Comparison of ENCODE assay signal across 17 mouse cellular contexts in the genomic region with DNA sequence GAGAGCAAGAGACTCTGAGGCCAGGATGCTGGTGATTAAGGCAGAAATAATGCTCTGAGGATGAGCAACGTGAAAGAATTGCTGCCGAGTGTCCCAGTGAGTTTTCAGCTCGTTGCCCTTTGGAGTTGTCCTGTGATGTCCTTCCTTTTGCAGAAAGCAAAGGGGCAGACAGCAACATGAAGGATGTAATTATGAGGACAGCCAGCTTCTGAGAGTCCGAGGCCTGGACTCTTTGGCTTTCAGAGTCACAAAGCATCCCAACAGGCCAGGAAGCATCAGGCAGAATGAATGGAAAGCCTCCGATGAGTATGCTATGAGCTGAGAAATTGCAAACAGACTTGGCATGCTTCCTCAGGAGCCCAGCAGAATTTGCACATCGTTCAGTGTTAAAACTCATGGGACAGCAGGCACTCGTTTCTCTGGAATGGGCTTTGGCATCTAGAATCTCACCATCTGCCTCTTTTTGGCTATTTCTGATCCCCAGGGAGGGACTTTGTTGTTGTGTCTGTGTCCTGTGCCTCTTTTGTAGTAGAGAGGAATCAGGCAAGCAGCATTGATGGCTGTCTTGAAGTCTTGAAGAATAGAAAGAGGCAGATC.
A peak's percentile ranks its signal among the peaks of the same experiment; 100 is the strongest.
DNase-seq lines count a peak whose midpoint lies in the region; ATAC-seq and TF ChIP-seq lines count a peak whose summit lies in the region.
"Had no signal": no experiment of that assay in that cellular context is flagged by ENCODE, and none has a peak within 500 bp of the region (broad histone marks: within the 10 kb centered on the region; RNA-seq: fewer than 3 reads in every experiment).

No protein-coding gene starts in this region.

- H3K36me3 ChIP-seq in embryonic facial prominence, embryonic 14.5 days (ENCODE audit: control insufficient read depth, insufficient read depth, low read length) = no peaks in the 10 kb centered on the region
- H3K36me3 ChIP-seq in embryonic facial prominence, embryonic 10.5 days (replicated peaks) = no peaks in the 10 kb centered on the region
- no peaks in the 10 kb centered on the region for H3K36me3 ChIP-seq in hindbrain, postnatal 0 days (ENCODE audit: insufficient read depth, low read length)
- no peaks in the 10 kb centered on the region for H3K36me3 ChIP-seq in hindbrain, embryonic 11.5 days (ENCODE audit: control insufficient read depth, insufficient read depth, low read length)
- H3K36me3 ChIP-seq: neural tube, embryonic 15.5 days had no signal

- no peak overlapping the region for H3K4me2 ChIP-seq in embryonic facial prominence, embryonic 14.5 days (ENCODE audit: low read depth, low read length)
- no peak overlapping the region for H3K4me2 ChIP-seq in hindbrain, postnatal 0 days (ENCODE audit: low read depth, low read length)
- H3K4me2 ChIP-seq in hindbrain, embryonic 11.5 days (replicated peaks; ENCODE audit: low read depth, low read length) = no peak overlapping the region
- H3K4me2 ChIP-seq: lung, embryonic 14.5 days; neural tube, embryonic 15.5 days had no signal

- peak; percentile 26 for DNase-seq in embryonic facial prominence, embryonic 14.5 days (ENCODE audit: low spot score)
- no peak for DNase-seq in embryonic facial prominence, embryonic 10.5 days (ENCODE audit: low spot score)
- peak; percentile 77 for DNase-seq in hindbrain, postnatal 0 days (ENCODE audit: low spot score)
- no peak for DNase-seq in hindbrain, embryonic 11.5 days (ENCODE audit: low spot score)
- DNase-seq in Muller cell, postnatal 12 days (ENCODE audit: inconsistent ontology term) = peak; percentile 72
- DNase-seq in gastrocnemius, postnatal 10 days = peak; percentile 11
- DNase-seq in kidney, postnatal 10 days = no peak
- no peak for DNase-seq in thymus, postnatal 25 days
- DNase-seq: adrenal gland, postnatal 25 days; B cell, adult 2 months; cerebellum, adult 18-20 months; kidney, postnatal 25 days; lung, embryonic 14.5 days; retina, postnatal 1 day; thymus, adult 2 months had no signal

- no peak for ATAC-seq in embryonic facial prominence, embryonic 14.5 days (ENCODE audit: low read depth)
- ATAC-seq in hindbrain, postnatal 0 days = peak; percentile 61
- no peak for ATAC-seq in hindbrain, embryonic 11.5 days (ENCODE audit: low FRiP score)
- ATAC-seq: intestine, postnatal 0 days had no signal

- no peaks in the 10 kb centered on the region; the same call in 1 of the 2 replicates for H3K4me1 ChIP-seq in embryonic facial prominence, embryonic 14.5 days (ENCODE audit: control insufficient read depth, insufficient read depth, low read length)
- H3K4me1 ChIP-seq in embryonic facial prominence, embryonic 10.5 days = no peaks in the 10 kb centered on the region
- H3K4me1 ChIP-seq in hindbrain, postnatal 0 days (ENCODE audit: insufficient read depth, low read length) = no peaks in the 10 kb centered on the region
- no peaks in the 10 kb centered on the region for H3K4me1 ChIP-seq in hindbrain, embryonic 11.5 days (replicated peaks; ENCODE audit: control insufficient read depth, insufficient read depth, low read length)
- H3K4me1 ChIP-seq: neural tube, embryonic 15.5 days had no signal

- H3K4me3 ChIP-seq in embryonic facial prominence, embryonic 14.5 days (ENCODE audit: low read depth, low read length) = no peak overlapping the region
- no peak overlapping the region for H3K4me3 ChIP-seq in embryonic facial prominence, embryonic 10.5 days
- no peak overlapping the region for H3K4me3 ChIP-seq in hindbrain, postnatal 0 days (ENCODE audit: low read length)
- H3K4me3 ChIP-seq in hindbrain, embryonic 11.5 days (ENCODE audit: low read depth, low read length) = no peak overlapping the region
- H3K4me3 ChIP-seq: neural tube, embryonic 15.5 days had no signal

- H3K27ac ChIP-seq in embryonic facial prominence, embryonic 14.5 days (replicated peaks; ENCODE audit: low read depth, low read length) = no peak overlapping the region
- H3K27ac ChIP-seq in embryonic facial prominence, embryonic 10.5 days (replicated peaks) = no peak overlapping the region
- 0 out of 2 replicates have a peak overlapping the region, but pooled peaks have one; percentile 11 for H3K27ac ChIP-seq in hindbrain, postnatal 0 days
- H3K27ac ChIP-seq in hindbrain, embryonic 11.5 days (ENCODE audit: low read depth, low read length) = no peak overlapping the region
- H3K27ac ChIP-seq: neural tube, embryonic 15.5 days had no signal

- no peak overlapping the region for H3K9ac ChIP-seq in embryonic facial prominence, embryonic 14.5 days (ENCODE audit: low read depth, low read length)
- no peak overlapping the region for H3K9ac ChIP-seq in hindbrain, postnatal 0 days (replicated peaks; ENCODE audit: low read length)
- no peak overlapping the region for H3K9ac ChIP-seq in hindbrain, embryonic 11.5 days (ENCODE audit: low read depth, low read length)
- H3K9ac ChIP-seq: lung, embryonic 14.5 days; neural tube, embryonic 15.5 days had no signal

- H3K9me3 ChIP-seq in embryonic facial prominence, embryonic 14.5 days (ENCODE audit: control insufficient read depth, low read length) = no peaks in the 10 kb centered on the region
- no peaks in the 10 kb centered on the region for H3K9me3 ChIP-seq in embryonic facial prominence, embryonic 10.5 days
- H3K9me3 ChIP-seq in hindbrain, postnatal 0 days (ENCODE audit: low read length) = no peaks in the 10 kb centered on the region
- H3K9me3 ChIP-seq in hindbrain, embryonic 11.5 days (ENCODE audit: control insufficient read depth, low read length) = no peaks in the 10 kb centered on the region
- H3K9me3 ChIP-seq: neural tube, embryonic 15.5 days had no signal

- H3K27me3 ChIP-seq in embryonic facial prominence, embryonic 14.5 days (replicated peaks; ENCODE audit: control insufficient read depth, insufficient read depth, low read length) = no peaks in the 10 kb centered on the region
- no peaks in the 10 kb centered on the region for H3K27me3 ChIP-seq in embryonic facial prominence, embryonic 10.5 days (replicated peaks; ENCODE audit: low read depth, poor library complexity, severe bottlenecking)
- no peaks in the 10 kb centered on the region for H3K27me3 ChIP-seq in hindbrain, postnatal 0 days (ENCODE audit: insufficient read depth, low read length)
- H3K27me3 ChIP-seq in hindbrain, embryonic 11.5 days (ENCODE audit: control insufficient read depth, insufficient read depth, low read length) = no peaks in the 10 kb centered on the region
- H3K27me3 ChIP-seq: neural tube, embryonic 15.5 days had no signal

- 64% methylated on average over 7 of the region's 7 CpGs for WGBS in embryonic facial prominence, embryonic 14.5 days
- WGBS in embryonic facial prominence, embryonic 10.5 days = 83% methylated on average over 7 of the region's 7 CpGs
- WGBS in hindbrain, postnatal 0 days = 40% methylated on average over 7 of the region's 7 CpGs
- WGBS in hindbrain, embryonic 11.5 days = 78% methylated on average over 7 of the region's 7 CpGs

- no peak for TF ChIP-seq CTCF in hindbrain, postnatal 0 days (IDR thresholded peaks at IDR 0.05; ENCODE audit: low read depth)

Comparison
In these comparisons a context has a peak if more than half of its experiments do, and no peak if none do; other contexts are left out.
1. DNase-seq: peak in embryonic facial prominence, embryonic 14.5 days (single experiment), hindbrain, postnatal 0 days (single experiment), Muller cell, postnatal 12 days (single experiment) and gastrocnemius, postnatal 10 days (single experiment); none in embryonic facial prominence, embryonic 10.5 days (single experiment), hindbrain, embryonic 11.5 days (single experiment), kidney, postnatal 10 days (single experiment) and thymus, postnatal 25 days (single experiment).